Mouse (Mus musculus) thymus, postnatal 25 days (tissue): ENCODE measurements around the gene Appbp2.
A peak's percentile ranks its signal among the peaks of the same experiment; 100 is the strongest.

ENCODE experiments used
- DNase-seq: peaks from one replicate; pipeline ENCODE4 v3.0.0; 2022

The Appbp2 gene

DNA sequence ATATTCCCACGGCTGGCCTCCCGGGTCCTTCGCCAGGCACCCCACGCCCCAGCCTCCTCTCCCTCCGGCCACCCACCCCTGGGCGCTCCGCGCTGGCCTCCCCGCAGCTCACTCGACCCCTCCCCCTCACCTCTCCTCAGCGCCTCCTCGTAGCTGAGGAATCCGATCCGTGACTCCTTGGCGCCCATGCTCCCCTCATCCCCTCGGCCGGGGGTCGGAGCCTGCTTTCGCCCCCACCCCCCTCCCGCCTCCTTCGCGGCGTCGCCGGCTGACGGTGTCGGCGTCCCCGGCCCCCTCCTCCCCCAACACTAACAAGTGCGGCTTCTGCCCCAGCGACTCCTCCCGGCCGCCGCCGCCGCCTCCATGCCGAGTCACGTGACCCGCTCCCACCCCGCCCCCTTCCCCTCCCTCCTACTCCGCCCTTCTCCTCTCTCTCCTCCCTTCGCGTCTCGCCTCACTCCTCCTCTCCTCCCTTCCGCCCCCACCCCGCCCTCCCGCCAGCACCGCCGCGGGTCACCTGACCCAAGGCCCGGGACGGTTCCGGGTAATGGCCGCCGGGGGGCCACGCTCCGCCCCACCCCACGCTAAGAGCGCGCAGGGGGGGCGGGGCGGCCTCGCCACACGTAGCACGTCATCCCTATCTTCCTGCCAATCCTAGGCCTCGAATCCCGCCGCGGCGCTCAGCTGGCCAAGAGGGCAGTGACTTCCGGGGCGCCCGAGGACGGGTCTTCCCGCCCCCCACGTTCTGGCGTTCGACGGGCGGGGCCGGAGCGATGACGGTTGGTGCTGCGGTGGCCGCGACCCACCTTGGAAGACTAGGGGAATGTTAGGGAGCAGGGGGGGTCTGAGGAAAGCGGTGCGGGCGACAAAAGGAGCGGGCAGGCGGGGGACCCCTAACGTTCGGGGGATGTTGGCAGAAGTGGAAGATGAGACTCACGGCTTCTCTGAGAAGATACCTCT, 95.1 kb downstream of the Appbp2 start, which contains the start of gene Usp32:
Gene Usp32 (minus strand): TSS at position 581 of the 960 bp plus-strand sequence.
- peak; percentile 96 for DNase-seq

DNA sequence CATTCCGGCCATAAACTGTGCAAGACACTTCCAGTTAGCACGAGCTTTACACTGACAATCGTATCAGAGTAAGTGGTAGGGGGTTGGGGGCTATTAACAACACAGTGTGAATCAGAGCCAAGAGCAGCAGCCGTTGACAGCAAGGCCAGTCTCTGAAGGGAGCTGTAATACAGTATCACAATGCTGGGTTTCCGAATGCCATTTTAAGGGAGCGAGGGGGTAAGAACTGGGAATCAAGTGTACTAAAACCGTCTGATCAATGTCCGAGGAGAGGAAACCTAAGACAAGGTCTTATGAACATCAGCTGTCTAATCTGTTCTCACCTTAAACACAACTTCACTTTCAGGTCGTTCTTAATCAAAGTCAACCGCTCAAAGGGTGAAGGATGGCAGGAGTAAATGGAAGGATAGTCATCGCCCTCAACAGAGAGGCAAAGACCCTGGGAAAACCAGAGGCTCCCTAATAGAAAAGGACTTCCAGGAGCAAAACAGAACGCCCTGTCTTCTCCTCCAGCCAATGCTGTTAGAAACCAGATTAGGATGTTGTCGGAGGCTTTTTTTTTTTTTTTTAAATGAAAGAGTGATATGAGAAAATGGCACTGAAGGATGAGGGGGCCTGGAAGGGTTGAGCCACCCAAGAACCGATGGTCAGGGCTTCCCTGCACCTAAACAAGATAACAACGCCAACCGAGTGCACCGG, 96.0 kb downstream of the Appbp2 start:
- DNase-seq, result peak; percentile 5
